Mouse (Mus musculus) hindbrain, embryonic 10.5 days (tissue): ENCODE results near the gene Hap1. TPM values are rescaled to one million over a fixed set of nuclear protein-coding genes. Genes with fewer than 3 reads are reported as not detected.

Source experiments
- polyA plus RNA-seq: library from polyadenylated mRNA; unstranded; fragments of >200 nt; fragmentation: Nextera tagmentation; extraction: Ambion mirVana; gene quantifications from 2 replicates; pipeline ENCODE4 v1.2.1, GENCODE M21; 2016

Hap1 gene
- polyA plus RNA-seq, 1 experiment from 2014 or later: 37.7 TPM

Other genes with a start within 250 kb of the Hap1 start
- gene Krt13, start 234.6 kb downstream of the Hap1 start, polyA plus RNA-seq: 0.43 TPM in 1 of 2 replicates, not detected in the other
- gene Krt15, start 220.2 kb downstream of the Hap1 start, polyA plus RNA-seq: 0.73 and 2.9 TPM in 2 replicates
- gene Krt19, start 207.5 kb downstream of the Hap1 start, polyA plus RNA-seq: 11.4 and 12.7 TPM in 2 replicates
- not detected in 2 replicates for gene Krt9, start 162.9 kb downstream of the Hap1 start, polyA plus RNA-seq
- gene Krt14, start 148.6 kb downstream of the Hap1 start, polyA plus RNA-seq: 1.5 and 1.9 TPM in 2 replicates
- gene Krt16, start 107.2 kb downstream of the Hap1 start, polyA plus RNA-seq: not detected in 2 replicates
- 0.16 TPM in 1 of 2 replicates, not detected in the other for gene Krt17, start 95.1 kb downstream of the Hap1 start, polyA plus RNA-seq
- not detected in 2 replicates for gene Krt42, start 86.3 kb downstream of the Hap1 start, polyA plus RNA-seq
- gene Eif1, start 36.2 kb downstream of the Hap1 start, polyA plus RNA-seq: 1,728 and 1,735 TPM in 2 replicates
- gene Gast, start 21.7 kb downstream of the Hap1 start, polyA plus RNA-seq: 0.90 TPM in 1 of 2 replicates, not detected in the other
- 45.0 and 53.6 TPM in 2 replicates for gene Jup, start 41.6 kb upstream of the Hap1 start, polyA plus RNA-seq
- 27.0 and 27.8 TPM in 2 replicates for gene P3h4, start 58.7 kb upstream of the Hap1 start, polyA plus RNA-seq
- gene Fkbp10, start 59.6 kb upstream of the Hap1 start, polyA plus RNA-seq: 51.0 and 52.0 TPM in 2 replicates
- 115 and 121 TPM in 2 replicates for gene Nt5c3b, start 85.7 kb upstream of the Hap1 start, polyA plus RNA-seq
- gene Klhl10, start 85.8 kb upstream of the Hap1 start, polyA plus RNA-seq: 0.58 and 0.63 TPM in 2 replicates
- 6.1 and 6.9 TPM in 2 replicates for gene Klhl11, start 116.6 kb upstream of the Hap1 start, polyA plus RNA-seq
- gene Acly, start 171.9 kb upstream of the Hap1 start, polyA plus RNA-seq: 356 and 388 TPM in 2 replicates
- 3.2 and 3.3 TPM in 2 replicates for gene Ttc25, start 189.5 kb upstream of the Hap1 start, polyA plus RNA-seq
- gene Cnp, start 218.8 kb upstream of the Hap1 start, polyA plus RNA-seq: 22.7 and 27.3 TPM in 2 replicates